Mouse (Mus musculus) kidney, adult 2 months (tissue): Measurements from ENCODE around the gene Rgs14. TPM values are rescaled to one million over a fixed set of nuclear protein-coding genes. Genes with fewer than 3 reads are reported as not detected.
A peak's percentile ranks its signal among the peaks of the same experiment; 100 is the strongest.

Source experiments
- DNase-seq: peaks from one replicate; pipeline ENCODE4 v3.0.0; 2021
- H3K27ac ChIP-seq: fragments of 200-500 bp; 2 replicates; pipeline ENCODE4 v1.5.1; 2012; ENCODE audit warnings: low read depth, low read length, control low read depth, inconsistent platforms; ENCODE audit not compliant: insufficient read depth
- H3K27me3 ChIP-seq: fragments of 200-500 bp; replicated peaks from 2 replicates; pipeline ENCODE4 v1.6.1; 2012; ENCODE audit warnings: mild to moderate bottlenecking, moderate library complexity, low read length, inconsistent platforms; ENCODE audit not compliant: control insufficient read depth, insufficient read depth
- H3K36me3 ChIP-seq: fragments of 200-500 bp; 2 replicates; pipeline ENCODE4 v1.6.1; 2012; ENCODE audit warnings: mild to moderate bottlenecking, moderate library complexity, low read length, inconsistent platforms; ENCODE audit not compliant: control insufficient read depth, insufficient read depth
- H3K4me1 ChIP-seq: fragments of 200-500 bp; 2 replicates; pipeline ENCODE4 v1.6.1; 2011; ENCODE audit warnings: low read length; ENCODE audit not compliant: control insufficient read depth, insufficient read depth
- H3K4me3 ChIP-seq: fragments of 200-500 bp; 2 replicates; pipeline ENCODE4 v1.5.1; 2011; ENCODE audit warnings: mild to moderate bottlenecking, low read depth, low read length, control low read depth; ENCODE audit not compliant: insufficient read depth
- CTCF ChIP-seq: fragments of 200-500 bp; conservative IDR thresholded peaks from 2 replicates; pipeline ENCODE4 v1.5.1; 2011; ENCODE audit warnings: low read depth, mild to moderate bottlenecking, control low read depth, low read length, moderate library complexity, mixed read lengths; ENCODE audit not compliant: insufficient read depth, insufficient read length
- POLR2A ChIP-seq: fragments of 200-500 bp; IDR thresholded peaks from one replicate; pipeline ENCODE4 v1.6.1; 2011; ENCODE audit warnings: low read depth, low read length, control low read depth
- WGBS: fragments of 180-500 bp; shearing (Covaris S2); methylation state at CpG from one replicate; pipeline ENCODE4 v1.1.7; 2018; 5-methylcytosine and 5-hydroxymethylcytosine counted together
- polyA plus RNA-seq: library from polyadenylated mRNA; depleted of rRNA; stranded (reverse); fragments of >200 nt; gene quantifications from 2 replicates; pipeline ENCODE4 v1.2.3, GENCODE M21; 2012; rRNA removed

Rgs14 gene
- polyA plus RNA-seq, 1 experiment, result 4.2 TPM

GRCm38 (mm10) chr13:55429226-55429888, 59.8 kb downstream of the Rgs14 start:
- H3K36me3 ChIP-seq, result no peaks in the 10 kb centered on the region
- H3K27ac ChIP-seq, result peak overlapping the region; percentile 75
- no peaks in the 10 kb centered on the region for H3K4me1 ChIP-seq
- TF ChIP-seq CTCF (no peak), POLR2A (no peak)
- peak; percentile 86 for DNase-seq
- no peaks in the 10 kb centered on the region for H3K27me3 ChIP-seq
- WGBS, result 44% methylated on average over 12 of the region's 12 CpGs
- no peak overlapping the region for H3K4me3 ChIP-seq

GRCm38 (mm10) chr13:55430566-55430965, 61.0 kb downstream of the Rgs14 start:
- Histone ChIP-seq H3K36me3 (no peaks in the 10 kb centered on the region), H3K4me1 (no peaks in the 10 kb centered on the region), H3K27ac (no peak overlapping the region), H3K4me3 (no peak overlapping the region), H3K27me3 (no peaks in the 10 kb centered on the region)
- 77% methylated on average over 2 of the region's 2 CpGs for WGBS
- no peak for DNase-seq
- TF ChIP-seq CTCF (no peak), POLR2A (no peak)

- H3K36me3 ChIP-seq, result no peaks in the 10 kb centered on the region
- H3K4me1 ChIP-seq, result no peaks in the 10 kb centered on the region
- TF ChIP-seq POLR2A (no peak), CTCF (no peak)
- 72% methylated on average over 10 of the region's 10 CpGs for WGBS
- H3K27ac ChIP-seq, result no peak overlapping the region
- DNase-seq, result no peak
- no peak overlapping the region for H3K4me3 ChIP-seq
- H3K27me3 ChIP-seq, result no peaks in the 10 kb centered on the region
Observed at GRCm38 (mm10) chr13:55431889-55432685, 62.6 kb downstream of the Rgs14 start.

Other genes with a start within 250 kb of the Rgs14 start
- not detected in 2 replicates for gene Gm17617, start 236.2 kb upstream of the Rgs14 start, polyA plus RNA-seq
- 35.3 and 43.5 TPM in 2 replicates for gene Fgfr4, start 217.1 kb upstream of the Rgs14 start, polyA plus RNA-seq
- gene Nsd1, start 159.9 kb upstream of the Rgs14 start, polyA plus RNA-seq, result 17.6 and 19.6 TPM in 2 replicates
- 542 and 589 TPM in 2 replicates for gene Prelid1, start 49.2 kb upstream of the Rgs14 start, polyA plus RNA-seq
- gene Rab24, start 47.8 kb upstream of the Rgs14 start, polyA plus RNA-seq, result 81.8 and 89.8 TPM in 2 replicates
- gene Mxd3, start 39.9 kb upstream of the Rgs14 start, polyA plus RNA-seq, result 1.2 and 1.3 TPM in 2 replicates
- gene Lman2, start 6.9 kb upstream of the Rgs14 start, polyA plus RNA-seq, result 114 and 126 TPM in 2 replicates
- gene Slc34a1, start 28.5 kb downstream of the Rgs14 start, polyA plus RNA-seq, result 9,073 and 10,701 TPM in 2 replicates
- not detected in 2 replicates for gene Pfn3, start 45.5 kb downstream of the Rgs14 start, polyA plus RNA-seq
- gene F12, start 57.1 kb downstream of the Rgs14 start, polyA plus RNA-seq, result 0.03 and 0.07 TPM in 2 replicates
- 23.4 and 27.4 TPM in 2 replicates for gene Grk6, start 75.3 kb downstream of the Rgs14 start, polyA plus RNA-seq
- gene Prr7, start 94.5 kb downstream of the Rgs14 start, polyA plus RNA-seq, result 0.64 and 0.81 TPM in 2 replicates
- gene Dbn1, start 118.4 kb downstream of the Rgs14 start, polyA plus RNA-seq, result 16.9 and 21.0 TPM in 2 replicates
- 22.8 and 23.5 TPM in 2 replicates for gene Pdlim7, start 143.9 kb downstream of the Rgs14 start, polyA plus RNA-seq
- 4.7 and 7.7 TPM in 2 replicates for gene Dok3, start 159.6 kb downstream of the Rgs14 start, polyA plus RNA-seq
- gene Ddx41, start 166.9 kb downstream of the Rgs14 start, polyA plus RNA-seq, result 68.5 and 71.2 TPM in 2 replicates
- gene Fam193b, start 201.4 kb downstream of the Rgs14 start, polyA plus RNA-seq, result 85.6 and 102 TPM in 2 replicates
- 74.0 and 92.5 TPM in 2 replicates for gene Tmed9, start 204.0 kb downstream of the Rgs14 start, polyA plus RNA-seq
- gene B4galt7, start 230.2 kb downstream of the Rgs14 start, polyA plus RNA-seq, result 15.0 and 15.7 TPM in 2 replicates